Mouse (Mus musculus) left cerebral cortex, adult 2 months (tissue): ENCODE results near the gene Eif5a. TPM values are rescaled to one million over a fixed set of nuclear protein-coding genes. Genes with fewer than 3 reads are reported as not detected.
A peak's percentile ranks its signal among the peaks of the same experiment; 100 is the strongest.
"Not testable (repeated sequence)": the region's sequence is repeated elsewhere in the genome, so short reads cannot be mapped to it uniquely, and the experiment has no call there.

Source experiments
- DNase-seq, 2 experiments: peaks; one replicate each; pipeline ENCODE4 v3.0.0; 2021 to 2022; ENCODE audit warnings: low spot score in 2 of 2, mixed read lengths in 1 of 2; ENCODE audit errors: extremely low spot score in 1 of 2
- H3K27ac ChIP-seq: fragments of 200-600 bp; 2 replicates; pipeline ENCODE4 v1.8.1; 2022
- H3K4me3 ChIP-seq: fragments of 200-600 bp; 2 replicates; pipeline ENCODE4 v1.8.1; 2022
- CTCF ChIP-seq: fragments of 200-600 bp; IDR thresholded peaks from 2 replicates; pipeline ENCODE4 v1.8.1; 2022; ENCODE audit warnings: antibody characterized with exemption, mild to moderate bottlenecking, moderate library complexity
- intact Hi-C: fragments of 180-260 bp; cut with DNase I; formaldehyde crosslinking; loops from one replicate; pipeline ENCODE4 v1.15.1; 2025
- total RNA-seq, 2 experiments: library from RNA; stranded (reverse); gene quantifications; 2 replicates each; pipeline ENCODE4 v1.2.3; 2021

Eif5a gene
- total RNA-seq, 2 experiments from 2014 or later, result 408 to 429 TPM

DNA sequence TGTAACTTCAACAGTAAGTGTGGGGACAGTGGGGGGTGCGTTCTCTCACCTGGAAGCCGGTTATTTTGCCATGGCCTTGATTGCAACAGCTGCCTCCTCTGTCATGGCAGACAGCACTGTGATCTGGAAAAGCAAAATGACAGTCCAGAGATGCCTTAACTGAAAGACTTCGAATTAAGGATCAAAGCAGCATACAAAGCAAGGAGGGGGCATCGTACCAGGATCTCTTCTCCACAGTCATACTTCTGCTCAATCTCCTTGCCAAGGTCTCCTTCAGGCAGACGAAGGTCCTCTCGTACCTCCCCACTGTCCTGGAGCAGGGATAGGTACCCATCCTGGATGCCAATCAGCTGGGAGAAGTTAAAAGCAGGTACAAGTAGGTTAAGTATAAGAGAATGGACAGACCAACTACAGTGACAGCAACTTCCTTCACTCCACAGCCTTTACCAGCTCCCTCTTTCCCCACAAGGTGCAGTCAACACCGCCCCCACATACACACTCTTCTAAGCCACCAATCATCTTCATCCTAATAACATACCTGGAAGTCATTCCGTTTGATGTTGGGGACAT lies 4.3 kb downstream of the Eif5a start:
- H3K4me3 ChIP-seq, result no peak overlapping the region
- no peak for DNase-seq
- no peak for TF ChIP-seq CTCF
- intact Hi-C loops, result no loop called here
- H3K27ac ChIP-seq, result no peak overlapping the region

DNA sequence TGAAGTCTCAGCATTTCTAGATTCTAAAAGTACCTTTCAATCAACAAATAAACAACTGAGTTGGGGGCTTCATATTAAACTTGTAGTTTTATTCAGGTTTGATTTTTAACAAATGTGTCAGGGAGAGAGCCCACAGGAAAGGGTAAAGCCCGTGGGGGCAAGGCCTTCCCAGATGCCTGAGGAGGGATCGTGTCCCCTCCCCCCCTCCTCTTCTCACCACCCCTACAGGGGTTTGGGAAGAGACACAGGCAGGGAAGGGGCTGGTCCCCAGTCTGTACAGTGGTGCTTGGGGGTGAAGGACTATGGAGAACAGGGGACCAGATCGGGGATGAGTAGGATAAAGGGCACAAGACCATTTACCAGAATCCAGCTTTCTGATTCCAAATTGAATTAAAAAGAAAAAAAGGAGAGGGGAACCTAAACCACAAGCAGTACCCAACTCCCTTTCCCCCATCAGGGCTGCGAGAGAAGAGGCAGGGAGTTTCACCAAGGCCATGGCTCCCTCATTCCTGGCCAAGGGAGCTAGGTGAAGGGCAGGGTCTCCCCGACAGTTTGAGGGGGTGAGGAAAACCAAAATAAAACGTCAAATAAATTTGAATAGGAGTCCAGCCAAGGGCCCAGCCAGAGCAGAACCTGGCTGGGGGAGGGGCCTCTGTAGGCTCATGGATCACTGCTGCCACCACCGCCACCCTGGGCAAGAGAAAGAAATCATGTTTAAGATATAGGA lies 4.9 kb downstream of the Eif5a start:
- intact Hi-C loops, H3K27ac ChIP-seq, H3K4me3 ChIP-seq, DNase-seq: not testable (repeated sequence)

DNA sequence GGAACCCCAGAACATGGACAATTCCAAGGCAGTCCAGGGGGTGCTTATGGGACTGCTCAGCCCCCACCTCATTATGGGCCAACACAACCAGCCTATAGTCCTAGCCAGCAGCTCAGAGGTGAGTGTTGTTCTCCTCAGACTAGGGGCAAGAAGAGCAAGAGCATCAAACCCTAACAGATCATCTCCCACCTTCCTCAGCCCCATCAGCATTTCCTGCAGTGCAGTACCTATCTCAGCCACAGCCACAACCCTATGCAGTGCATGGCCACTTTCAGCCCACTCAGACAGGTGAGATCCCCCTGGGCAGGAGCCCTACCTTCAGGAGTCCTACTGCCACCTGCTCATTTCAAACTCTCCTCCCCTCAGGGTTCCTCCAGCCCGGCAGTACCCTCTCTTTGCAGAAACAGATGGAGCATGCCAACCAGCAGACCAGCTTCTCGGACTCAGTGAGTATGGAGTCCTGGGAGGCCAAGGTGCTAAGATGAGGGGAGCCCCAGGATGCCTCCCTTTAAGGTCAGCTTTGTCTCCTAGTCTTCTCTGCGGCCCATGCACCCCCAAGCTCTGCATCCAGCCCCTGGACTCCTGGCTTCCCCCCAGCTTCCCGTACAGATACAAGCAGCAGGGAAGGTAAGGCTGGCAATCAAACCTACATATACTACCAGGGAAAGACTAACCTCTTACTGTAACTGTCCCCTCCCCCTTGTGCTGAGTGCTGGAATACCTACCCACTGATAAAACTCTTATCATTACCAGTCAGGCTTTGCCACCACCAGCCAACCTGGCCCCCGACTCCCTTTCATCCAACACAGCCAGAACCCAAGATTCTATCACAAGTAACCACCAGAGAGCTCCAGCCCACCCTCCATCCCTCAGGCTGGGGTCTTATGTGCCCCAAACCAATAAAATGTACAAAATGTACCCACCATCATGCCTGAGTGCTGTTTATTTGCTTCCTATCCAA lies 5.8 kb downstream of the Eif5a start:
- no peak for DNase-seq
- Histone ChIP-seq H3K4me3 (no peak overlapping the region), H3K27ac (no peak overlapping the region)
- peak; percentile 15 for TF ChIP-seq CTCF
- intact Hi-C loops, result no loop called here

DNA sequence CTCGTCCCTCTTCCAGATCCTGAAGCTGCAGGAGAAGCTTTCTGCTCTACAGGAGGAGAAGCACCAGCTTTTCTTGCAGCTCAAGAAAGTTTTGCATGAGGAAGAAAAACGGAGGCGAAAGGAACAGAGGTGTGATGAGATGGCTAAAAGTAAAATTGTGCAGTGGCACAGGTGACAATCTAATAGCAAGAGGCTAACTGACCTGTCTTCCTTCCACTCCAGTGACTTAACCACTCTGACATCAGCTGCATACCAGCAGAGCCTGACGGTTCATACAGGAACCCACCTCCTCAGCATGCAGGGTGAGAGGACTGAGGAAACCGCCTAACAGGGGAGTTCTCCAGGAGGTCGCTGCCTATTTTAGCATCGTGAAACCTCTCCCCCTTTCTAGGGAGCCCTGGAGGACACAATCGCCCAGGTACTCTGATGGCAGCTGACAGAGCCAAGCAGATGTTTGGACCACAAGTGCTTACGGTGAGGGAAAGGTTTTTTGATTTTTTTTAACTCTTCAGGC lies 6.8 kb downstream of the Eif5a start:
- intact Hi-C loops, result no loop called here
- H3K27ac ChIP-seq, result no peak overlapping the region
- TF ChIP-seq CTCF, result no peak
- peak overlapping the region; percentile 97 for H3K4me3 ChIP-seq
- DNase-seq, result no peak

DNA sequence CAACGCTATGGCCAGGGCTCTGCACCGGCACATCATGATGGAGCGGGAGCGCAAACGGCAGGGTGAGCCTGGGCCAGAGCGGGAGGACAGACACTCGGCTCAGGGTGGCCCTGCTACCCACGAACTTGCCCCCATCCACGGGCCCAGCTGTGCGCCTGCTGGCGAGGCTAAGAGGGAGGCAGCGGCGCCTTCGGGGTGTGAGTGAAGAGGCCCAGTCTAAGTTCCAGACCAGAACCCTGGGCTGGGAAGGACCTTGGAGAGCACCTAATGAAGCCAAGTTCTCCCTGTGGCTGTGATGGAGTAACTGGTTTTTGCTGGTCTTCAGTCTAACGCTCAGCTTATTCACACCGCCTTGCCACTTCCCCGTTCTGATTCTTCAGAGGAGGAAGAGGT lies 7.4 kb downstream of the Eif5a start:
- peak overlapping the region; percentile 98 for H3K27ac ChIP-seq
- intact Hi-C loops, result no loop called here
- no peak for TF ChIP-seq CTCF
- DNase-seq, result no peak
- peak overlapping the region; percentile 97 for H3K4me3 ChIP-seq

DNA sequence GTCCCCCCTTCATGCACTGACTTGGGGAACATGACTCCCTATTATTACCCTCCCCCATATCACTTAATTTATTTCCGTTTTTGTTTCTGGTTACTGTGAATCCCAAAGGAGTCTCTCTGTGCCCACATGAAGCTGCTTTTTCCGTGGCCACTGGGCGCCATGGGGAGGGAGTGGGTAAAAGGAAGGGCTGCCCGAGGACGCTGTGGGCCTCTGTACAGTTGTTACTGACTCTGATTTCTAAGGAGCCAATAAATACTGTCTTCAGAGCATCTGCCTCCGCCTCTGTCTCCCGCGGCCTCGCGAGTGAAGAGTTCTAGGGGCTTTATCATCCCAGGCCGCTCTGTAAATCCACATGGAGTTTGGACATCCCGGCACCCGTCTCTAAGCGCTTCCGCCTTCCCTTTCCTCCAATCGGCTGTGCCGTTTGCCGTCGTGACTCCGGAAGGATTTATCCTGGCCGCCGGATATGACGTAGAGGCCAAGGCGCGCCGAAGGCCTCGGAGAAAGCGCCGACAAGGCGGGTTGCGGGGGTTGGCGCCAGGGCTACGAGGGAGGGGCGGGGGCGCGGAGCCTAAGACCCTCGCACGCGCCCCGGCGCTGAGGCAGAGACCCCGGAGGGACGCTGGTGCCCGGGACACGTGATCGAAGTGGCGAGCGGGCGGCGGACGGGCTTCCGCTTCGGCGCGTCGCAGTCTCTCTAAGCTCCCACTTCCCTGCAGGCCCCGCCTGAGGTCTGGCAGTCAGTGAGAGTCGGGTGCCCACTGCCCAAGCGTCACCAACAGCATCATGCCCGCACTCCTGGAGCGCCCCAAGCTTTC lies 8.0 kb downstream of the Eif5a start, which contains the start of gene Gps2:
Gene Gps2 (plus strand): TSS at position 335 of the 818 bp plus-strand sequence.
- Histone ChIP-seq H3K4me3 (peak within 1 kb of the TSS; percentile 97), H3K27ac (peak within 1 kb of the TSS; percentile 98)
- intact Hi-C loops, result no loop called here
- TF ChIP-seq CTCF, result no peak
- peak; percentile 92 to 93 for DNase-seq

DNA sequence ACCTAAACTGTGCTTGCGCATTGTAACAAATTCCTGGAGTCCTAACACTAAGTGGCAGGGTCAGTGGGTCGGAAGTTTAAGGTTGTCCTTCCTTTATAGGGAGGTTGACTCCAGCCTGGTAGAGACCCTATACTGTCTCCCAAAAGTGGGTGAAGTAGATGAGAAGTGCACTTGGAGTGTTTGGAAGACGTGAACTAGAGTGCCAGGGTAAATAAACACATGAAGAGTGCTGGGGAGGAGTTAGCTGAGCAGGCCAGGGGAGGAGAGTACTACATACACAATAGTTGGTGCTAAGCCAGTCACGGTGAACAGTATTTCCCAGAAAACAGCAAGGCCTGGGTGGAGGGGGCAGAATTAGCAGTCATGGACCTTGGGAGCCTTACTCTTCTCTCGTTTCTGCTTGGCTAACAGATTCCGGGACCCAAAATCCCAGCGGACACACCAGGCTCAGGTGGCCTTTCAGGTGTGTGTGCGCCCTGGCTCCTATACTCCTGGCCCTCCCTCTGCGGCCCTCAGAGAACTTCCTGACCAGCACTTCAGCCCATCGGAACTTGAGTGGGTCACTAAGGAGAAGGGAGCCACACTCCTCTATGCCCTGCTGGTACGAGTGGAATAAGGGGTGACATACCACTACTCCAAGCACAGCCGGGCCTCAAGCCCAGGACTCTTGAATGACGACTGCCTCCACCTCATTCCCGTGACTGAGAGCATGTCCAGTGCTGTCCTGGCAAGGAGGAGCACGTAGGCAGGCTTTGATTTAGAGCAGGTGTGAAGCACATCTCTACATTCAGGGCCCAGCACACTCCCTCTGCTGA lies 8.8 kb downstream of the Eif5a start:
- TF ChIP-seq CTCF, result no peak
- no peak overlapping the region for H3K27ac ChIP-seq
- peak overlapping the region; percentile 97 for H3K4me3 ChIP-seq
- DNase-seq, result no peak
- intact Hi-C loops, result no loop called here

DNA sequence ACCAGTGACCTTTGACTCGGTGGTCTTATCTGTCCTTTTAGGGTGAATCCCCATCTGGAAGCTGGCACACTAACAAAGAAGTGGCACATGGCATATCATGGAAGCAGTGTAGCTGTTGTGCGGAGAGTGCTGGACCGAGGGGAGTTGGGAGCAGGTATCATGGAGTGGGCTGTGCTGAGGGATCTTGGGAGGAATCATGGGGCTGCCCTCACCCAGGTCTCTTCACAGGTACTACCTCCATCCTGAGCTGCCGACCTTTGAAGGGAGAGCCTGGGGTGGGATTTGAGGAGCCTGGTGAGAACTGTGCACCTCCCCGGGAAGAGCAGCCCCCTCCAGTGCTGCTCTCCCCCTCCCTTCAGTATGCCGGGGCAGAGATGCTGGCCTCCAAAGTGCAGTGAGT lies 10.1 kb downstream of the Eif5a start:
- intact Hi-C loops, result no loop called here
- Histone ChIP-seq H3K4me3 (no peak overlapping the region), H3K27ac (no peak overlapping the region)
- no peak for TF ChIP-seq CTCF
- no peak for DNase-seq

DNA sequence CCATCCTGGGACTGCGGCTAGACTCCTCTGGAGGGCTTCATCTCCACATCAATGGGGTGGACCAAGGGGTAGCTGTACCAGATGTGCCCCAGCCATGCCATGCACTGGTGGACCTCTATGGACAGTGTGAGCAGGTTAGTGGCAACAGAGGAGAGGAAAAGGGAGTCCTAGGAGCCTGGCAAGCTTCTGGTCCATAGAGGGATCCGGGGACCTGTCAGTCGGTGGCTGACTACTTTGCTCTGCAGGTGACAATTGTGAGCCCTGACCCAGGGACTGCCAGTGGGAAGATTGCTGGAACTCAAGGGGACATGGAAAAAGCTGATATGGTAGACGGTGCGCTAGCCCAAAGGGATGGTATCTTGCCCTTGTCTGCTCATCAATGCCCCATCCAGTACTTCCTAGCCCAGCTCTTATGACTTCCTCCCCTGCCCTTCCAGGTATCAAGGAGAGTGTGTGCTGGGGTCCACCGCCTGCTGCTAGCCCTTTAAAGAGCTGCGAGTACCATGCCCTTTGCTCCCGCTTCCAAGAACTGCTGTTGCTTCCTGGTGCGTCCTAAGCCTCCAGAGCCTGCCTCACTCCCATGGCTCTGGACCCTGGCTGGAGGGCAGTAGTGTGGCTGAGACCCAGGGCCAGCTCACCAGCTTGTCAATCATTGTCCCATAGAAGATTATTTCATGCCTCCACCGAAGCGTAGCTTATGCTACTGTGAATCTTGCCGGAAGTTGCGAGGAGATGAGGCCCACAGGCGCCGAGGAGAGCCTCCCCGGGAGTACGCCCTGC lies 10.8 kb downstream of the Eif5a start:
- H3K4me3 ChIP-seq, result no peak overlapping the region
- no peak overlapping the region for H3K27ac ChIP-seq
- intact Hi-C loops, result no loop called here
- DNase-seq, result no peak
- TF ChIP-seq CTCF, result no peak

DNA sequence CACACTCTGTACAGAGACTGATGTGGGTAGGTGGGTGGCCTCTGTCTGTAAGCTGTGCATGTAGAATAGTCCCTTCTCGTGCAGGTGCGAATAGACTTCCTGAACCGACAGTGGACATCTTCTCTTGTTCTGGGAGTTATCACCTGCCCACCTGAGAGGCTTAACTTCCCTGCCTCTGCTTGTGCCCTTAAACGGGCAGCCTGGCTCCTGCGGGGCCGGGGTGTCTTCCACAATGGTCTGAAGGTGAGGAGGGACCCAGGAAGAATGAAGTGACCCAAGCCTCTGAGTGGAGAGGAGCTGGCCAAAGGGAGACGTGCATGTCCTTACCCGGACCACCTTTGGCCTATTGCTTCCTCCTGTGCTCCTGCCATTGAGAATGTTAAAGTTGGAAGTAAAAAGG lies 11.6 kb downstream of the Eif5a start:
- DNase-seq, result no peak
- TF ChIP-seq CTCF, result no peak
- Histone ChIP-seq H3K4me3 (no peak overlapping the region), H3K27ac (no peak overlapping the region)
- intact Hi-C loops, result no loop called here
